Mouse (Mus musculus): ENCODE measurements around the gene Srrt. TPM values are rescaled to one million over a fixed set of nuclear protein-coding genes. Genes with fewer than 3 reads are reported as not detected.
A peak's percentile ranks its signal among the peaks of the same experiment; 100 is the strongest.

Srrt gene
- polyA plus RNA-seq, 1 experiment, result 178 TPM

DNA sequence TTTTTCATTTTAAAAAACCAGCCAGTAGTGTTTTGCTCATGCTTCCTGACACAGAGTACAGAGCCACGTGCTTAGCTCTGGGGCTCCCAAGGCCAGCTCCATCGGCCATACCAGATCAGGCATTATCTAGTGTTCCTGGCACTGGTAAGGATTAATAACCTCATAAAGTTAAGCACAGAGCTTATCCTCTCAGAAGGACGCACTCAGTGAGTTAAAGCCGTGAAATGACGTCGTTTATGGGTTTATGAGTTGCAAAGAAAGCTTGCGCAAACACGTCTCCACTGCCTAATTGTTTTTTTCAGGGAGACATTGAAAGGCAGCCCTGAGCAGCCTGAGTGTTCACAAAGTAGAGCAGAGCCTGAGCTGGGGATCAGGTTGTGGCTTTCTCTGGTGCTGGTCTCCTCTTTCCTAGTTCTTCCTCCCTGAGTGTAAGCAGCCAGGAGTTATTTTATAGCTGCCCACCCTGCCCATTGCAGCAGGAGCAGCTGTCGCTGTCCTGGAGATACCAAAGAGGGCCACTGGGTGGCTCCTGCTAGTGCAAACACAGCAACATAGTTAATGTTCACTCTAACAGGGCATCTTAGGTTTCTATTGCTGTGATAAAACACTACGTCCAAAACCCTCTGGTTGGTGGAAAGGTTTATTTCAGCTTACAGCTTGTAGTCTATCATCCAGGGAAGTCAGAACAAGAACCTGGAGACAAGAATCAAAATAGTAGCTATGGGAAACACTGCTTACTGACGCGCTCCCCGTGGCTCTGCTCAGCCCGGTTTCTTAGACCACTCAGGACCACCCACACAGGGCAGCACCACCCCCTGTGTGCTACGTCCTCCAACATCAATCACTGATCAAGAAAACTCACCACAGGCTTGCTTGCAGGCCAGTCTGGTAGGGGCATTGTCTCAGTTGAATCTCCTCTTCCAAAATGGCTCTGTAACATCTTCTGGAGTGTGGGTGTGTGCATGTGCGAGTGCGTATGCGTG, 29.8 kb downstream of the Srrt start:
- Histone ChIP-seq H3K27me3 (ENCODE audit: control insufficient read depth, insufficient read depth, low read length) (no peaks in the 10 kb centered on the region), H3K27ac (ENCODE audit: control insufficient read depth, insufficient read depth, low read depth, low read length) (no peak overlapping the region), H3K36me3 (ENCODE audit: control insufficient read depth, insufficient read depth, low read length) (no peaks in the 10 kb centered on the region), H3K4me1 (ENCODE audit: control insufficient read depth, insufficient read depth, low read length) (no peaks in the 10 kb centered on the region), H3K4me3 (ENCODE audit: control insufficient read depth, low read depth, low read length) (no peak overlapping the region)
- TF ChIP-seq POLR2A (IDR thresholded peaks at IDR 0.05; ENCODE audit: control insufficient read depth, low read depth, low read length), result no peak
- TF ChIP-seq CTCF (IDR thresholded peaks at IDR 0.05; ENCODE audit: control insufficient read depth, insufficient read depth, insufficient replicate concordance, low read depth, low read length), result peak; percentile 28; the same call in 1 of the 2 replicates

DNA sequence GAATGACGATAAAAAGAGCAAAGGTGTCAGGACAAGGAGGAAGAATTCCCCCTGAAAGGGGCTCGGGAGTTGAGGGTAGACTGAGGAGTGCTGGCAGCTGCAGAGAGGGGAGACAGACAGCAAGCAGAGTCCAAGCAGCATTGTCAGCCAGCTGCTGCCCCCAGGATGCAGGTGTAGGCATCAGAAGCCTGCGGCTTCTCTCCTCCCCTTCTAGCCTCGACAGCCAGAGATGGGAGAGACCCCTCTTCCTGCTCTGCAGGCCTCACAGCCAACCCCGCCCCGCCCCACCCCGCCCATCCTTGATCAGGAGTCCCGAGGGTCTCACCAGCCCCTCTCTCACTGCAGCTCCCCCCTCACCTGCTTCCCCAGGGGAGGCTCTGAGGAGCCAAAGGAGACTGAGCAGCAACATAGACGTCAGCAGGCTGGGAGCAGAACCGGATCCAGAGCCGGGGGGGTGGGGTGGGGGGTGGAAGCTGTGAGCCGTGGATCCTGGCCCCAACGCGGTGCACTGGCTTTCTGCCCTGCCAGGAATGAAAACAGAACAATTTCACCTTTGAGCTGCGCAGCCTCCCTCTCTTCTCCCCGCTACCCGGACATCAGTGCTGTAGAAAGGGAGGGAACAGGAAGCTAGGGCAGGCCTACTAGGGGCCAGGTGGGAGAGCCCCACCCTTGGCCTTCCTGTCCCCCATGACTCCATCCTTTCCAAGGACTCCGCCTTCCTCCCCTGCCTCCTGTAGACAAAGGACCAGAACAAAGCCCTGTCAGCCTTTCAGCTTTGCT, 39.2 kb downstream of the Srrt start:
- Histone ChIP-seq H3K27me3 (ENCODE audit: control insufficient read depth, insufficient read depth, low read length) (no peaks in the 10 kb centered on the region), H3K27ac (ENCODE audit: control insufficient read depth, insufficient read depth, low read depth, low read length) (no peak overlapping the region), H3K4me1 (ENCODE audit: control insufficient read depth, insufficient read depth, low read length) (peaks cover 2% of the 10 kb centered on the region), H3K4me3 (ENCODE audit: control insufficient read depth, low read depth, low read length) (no peak overlapping the region), H3K36me3 (ENCODE audit: control insufficient read depth, insufficient read depth, low read length) (no peaks in the 10 kb centered on the region)
- no peak for TF ChIP-seq POLR2A (IDR thresholded peaks at IDR 0.05; ENCODE audit: control insufficient read depth, low read depth, low read length)
- no peak for TF ChIP-seq CTCF (IDR thresholded peaks at IDR 0.05; ENCODE audit: control insufficient read depth, insufficient read depth, insufficient replicate concordance, low read depth, low read length)

DNA sequence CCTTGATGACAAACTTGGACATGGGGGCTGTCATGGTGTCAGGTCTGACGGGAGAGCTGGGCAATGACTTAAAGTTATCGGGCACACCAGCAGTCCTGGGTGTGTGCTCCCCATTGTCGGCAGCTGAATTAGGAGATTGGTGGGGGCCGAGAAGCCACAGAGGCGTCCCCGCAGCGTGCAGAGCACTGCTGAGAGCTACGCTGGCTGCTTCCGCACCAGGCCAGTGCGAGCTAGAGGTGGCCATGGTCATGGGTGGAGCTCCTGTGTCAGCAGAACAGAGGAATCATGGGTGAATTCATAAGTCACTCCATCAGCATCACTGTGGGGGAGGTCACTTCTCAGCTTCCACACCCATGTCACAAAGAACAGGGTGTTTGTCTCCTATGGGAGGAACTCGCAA, 42.7 kb downstream of the Srrt start:
- TF ChIP-seq CTCF (IDR thresholded peaks at IDR 0.05; ENCODE audit: control insufficient read depth, insufficient read depth, insufficient replicate concordance, low read depth, low read length) (no peak), POLR2A (IDR thresholded peaks at IDR 0.05; ENCODE audit: control insufficient read depth, low read depth, low read length) (no peak)
- H3K27ac ChIP-seq (ENCODE audit: control insufficient read depth, insufficient read depth, low read depth, low read length), result no peak overlapping the region
- H3K4me1 ChIP-seq (ENCODE audit: control insufficient read depth, insufficient read depth, low read length), result peaks cover 2% of the 10 kb centered on the region
- no peak overlapping the region for H3K4me3 ChIP-seq (ENCODE audit: control insufficient read depth, low read depth, low read length)
- H3K27me3 ChIP-seq (ENCODE audit: control insufficient read depth, insufficient read depth, low read length), result no peaks in the 10 kb centered on the region
- no peaks in the 10 kb centered on the region for H3K36me3 ChIP-seq (ENCODE audit: control insufficient read depth, insufficient read depth, low read length)

DNA sequence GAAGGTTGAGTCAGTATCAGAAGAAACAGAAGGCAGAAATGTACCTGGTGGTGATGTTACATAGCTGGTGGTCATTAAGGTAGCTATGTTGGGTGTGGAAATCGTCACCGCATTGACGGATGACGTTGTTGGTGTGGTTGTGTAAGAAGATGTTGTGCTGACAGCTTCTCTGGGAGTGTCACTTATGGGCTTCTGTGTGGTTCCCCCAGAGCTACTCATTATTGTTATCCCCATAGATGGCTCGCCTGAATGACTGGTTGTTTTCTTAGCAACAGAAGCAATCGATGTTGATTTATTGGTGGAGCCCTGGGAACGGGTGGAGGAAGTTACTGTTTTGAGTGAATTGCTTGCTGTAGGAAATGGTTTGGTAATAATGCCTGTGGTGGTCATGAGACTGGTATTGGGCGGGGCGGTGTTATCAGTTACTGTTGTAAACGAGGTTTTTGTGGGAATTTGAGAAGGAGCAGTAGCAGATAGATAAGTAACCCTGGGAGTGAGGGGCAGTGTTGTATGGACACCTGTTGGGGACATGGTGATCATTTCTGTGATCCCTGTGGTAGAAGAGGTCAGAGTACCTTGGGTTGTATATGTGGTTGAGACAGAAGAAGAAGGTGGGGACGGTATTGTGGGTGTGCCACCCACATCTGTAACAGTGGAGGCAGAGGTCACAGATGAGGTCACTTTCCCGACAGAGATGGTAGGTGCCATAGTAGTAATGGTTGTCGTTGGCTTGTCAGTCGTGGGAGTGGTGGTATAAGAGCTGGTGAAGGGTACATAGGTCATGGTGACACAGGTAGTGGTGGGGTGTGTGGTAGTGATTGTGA, 43.4 kb downstream of the Srrt start:
- H3K27ac ChIP-seq (ENCODE audit: control insufficient read depth, insufficient read depth, low read depth, low read length), result no peak overlapping the region
- TF ChIP-seq POLR2A (IDR thresholded peaks at IDR 0.05; ENCODE audit: control insufficient read depth, low read depth, low read length) (no peak), CTCF (IDR thresholded peaks at IDR 0.05; ENCODE audit: control insufficient read depth, insufficient read depth, insufficient replicate concordance, low read depth, low read length) (no peak)
- peaks cover 2% of the 10 kb centered on the region for H3K4me1 ChIP-seq (ENCODE audit: control insufficient read depth, insufficient read depth, low read length)
- H3K27me3 ChIP-seq (ENCODE audit: control insufficient read depth, insufficient read depth, low read length), result no peaks in the 10 kb centered on the region
- no peaks in the 10 kb centered on the region for H3K36me3 ChIP-seq (ENCODE audit: control insufficient read depth, insufficient read depth, low read length)
- H3K4me3 ChIP-seq (ENCODE audit: control insufficient read depth, low read depth, low read length), result no peak overlapping the region

Other genes with a start within 250 kb of the Srrt start
- 0.72 and 0.88 TPM in 2 replicates for gene Serpine1, start 235.4 kb downstream of the Srrt start, polyA plus RNA-seq (2012; rRNA removed)
- gene Trim56, start 191.5 kb downstream of the Srrt start, polyA plus RNA-seq (2012; rRNA removed), result 0.58 and 0.76 TPM in 2 replicates
- gene Muc3, start 158.4 kb downstream of the Srrt start, polyA plus RNA-seq (2012; rRNA removed), result 24.7 and 26.0 TPM in 2 replicates
- 1.2 and 1.4 TPM in 2 replicates for gene Muc3a, start 95.3 kb downstream of the Srrt start, polyA plus RNA-seq (2012; rRNA removed)
- 0.09 and 0.30 TPM in 2 replicates for gene Ache, start 20.2 kb downstream of the Srrt start, polyA plus RNA-seq (2012; rRNA removed)
- gene Ufsp1, start 13.0 kb downstream of the Srrt start, polyA plus RNA-seq (2012; rRNA removed), result 1.6 and 1.7 TPM in 2 replicates
- 4.1 and 5.2 TPM in 2 replicates for gene Trip6, start 6.7 kb upstream of the Srrt start, polyA plus RNA-seq (2012; rRNA removed)
- 3.6 and 4.4 TPM in 2 replicates for gene Slc12a9, start 25.9 kb upstream of the Srrt start, polyA plus RNA-seq (2012; rRNA removed)
- 1.8 and 2.7 TPM in 2 replicates for gene Ephb4, start 42.4 kb upstream of the Srrt start, polyA plus RNA-seq (2012; rRNA removed)
- gene Zan, start 169.4 kb upstream of the Srrt start, polyA plus RNA-seq (2012; rRNA removed), result 10.2 and 11.5 TPM in 2 replicates
- 10.2 and 12.7 TPM in 2 replicates for gene Pop7, start 194.8 kb upstream of the Srrt start, polyA plus RNA-seq (2012; rRNA removed)
- 11.5 and 12.0 TPM in 2 replicates for gene Gigyf1, start 210.9 kb upstream of the Srrt start, polyA plus RNA-seq (2012; rRNA removed)
- gene Epo, start 225.6 kb upstream of the Srrt start, polyA plus RNA-seq (2012; rRNA removed), result not detected in 2 replicates
- 369 and 402 TPM in 2 replicates for gene Gnb2, start 225.8 kb upstream of the Srrt start, polyA plus RNA-seq (2012; rRNA removed)
- 0.25 TPM in 2 replicates for gene Actl6b, start 245.8 kb upstream of the Srrt start, polyA plus RNA-seq (2012; rRNA removed)